Mouse (Mus musculus) small intestine, adult 2 months (tissue): ENCODE measurements around the gene Slc1a7. TPM values are rescaled to one million over a fixed set of nuclear protein-coding genes. Genes with fewer than 3 reads are reported as not detected.

Experiments
- H3K27ac ChIP-seq: fragments of 200-500 bp; 2 replicates; pipeline ENCODE4 v1.5.1; 2012; ENCODE audit warnings: low read depth, low read length, control low read depth, inconsistent platforms; ENCODE audit not compliant: insufficient read depth
- H3K27me3 ChIP-seq: fragments of 200-500 bp; 2 replicates; pipeline ENCODE4 v1.6.1; 2012; ENCODE audit warnings: mild to moderate bottlenecking, moderate library complexity, low read length, inconsistent platforms; ENCODE audit not compliant: control insufficient read depth, insufficient read depth
- H3K36me3 ChIP-seq: fragments of 200-500 bp; 2 replicates; pipeline ENCODE4 v1.6.1; 2012; ENCODE audit warnings: mild to moderate bottlenecking, low read length, control low read depth, inconsistent platforms; ENCODE audit not compliant: control insufficient read depth, insufficient read depth
- H3K4me1 ChIP-seq: fragments of 200-500 bp; 2 replicates; pipeline ENCODE4 v1.6.1; 2012; ENCODE audit warnings: low read length, inconsistent platforms, mixed read lengths; ENCODE audit not compliant: control insufficient read depth, insufficient read depth, insufficient read length
- H3K4me3 ChIP-seq: fragments of 200-500 bp; 2 replicates; pipeline ENCODE4 v1.5.1; 2012; ENCODE audit warnings: low read depth, mild to moderate bottlenecking, control low read depth, inconsistent platforms, low read length, moderate library complexity
- CTCF ChIP-seq: fragments of 200-500 bp; IDR thresholded peaks from 2 replicates; pipeline ENCODE4 v1.5.1; 2012; ENCODE audit warnings: low read depth, mild to moderate bottlenecking, control low read depth, inconsistent platforms, low read length, moderate library complexity, mixed read lengths; ENCODE audit not compliant: insufficient replicate concordance, insufficient read length; ENCODE audit errors: extremely low read depth
- POLR2A ChIP-seq: fragments of 200-500 bp; IDR thresholded peaks from 2 replicates; pipeline ENCODE4 v1.6.1; 2012; ENCODE audit warnings: low read depth, mild to moderate bottlenecking, control low read depth, inconsistent platforms, low read length, moderate library complexity
- WGBS: fragments of 180-500 bp; shearing (Covaris S2); methylation state at CpG from one replicate; pipeline ENCODE4 v1.1.7; 2018; 5-methylcytosine and 5-hydroxymethylcytosine counted together
- polyA plus RNA-seq: library from polyadenylated mRNA; depleted of rRNA; stranded (reverse); fragments of >200 nt; gene quantifications from 2 replicates; pipeline ENCODE4 v1.2.3, GENCODE M21; 2012

Slc1a7 gene
- polyA plus RNA-seq, 1 experiment, result 0.16 TPM

DNA sequence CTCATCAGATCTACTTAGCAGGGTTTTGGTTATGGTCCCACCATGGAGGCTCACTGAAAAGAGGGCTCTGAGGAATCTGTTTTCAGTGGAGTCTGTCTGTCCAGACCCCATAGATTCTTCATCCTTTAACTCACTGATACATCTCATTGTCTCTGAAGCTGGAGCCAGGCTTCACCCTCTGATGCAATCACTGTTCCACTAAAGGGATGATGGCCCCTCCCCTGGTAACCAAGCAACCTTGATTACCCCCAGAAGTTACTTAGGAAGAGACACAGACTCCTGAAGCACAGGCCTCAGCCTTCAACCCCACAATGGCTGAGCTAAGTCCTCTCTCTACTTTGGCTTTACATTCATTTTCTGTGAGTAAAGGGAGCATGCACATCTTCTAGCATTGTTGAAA is 1.6 kb downstream of the Slc1a7 start:
- H3K4me3 ChIP-seq, result no peak overlapping the region
- H3K4me1 ChIP-seq, result no peaks in the 10 kb centered on the region
- no peak overlapping the region for H3K27ac ChIP-seq
- TF ChIP-seq CTCF, result no peak
- TF ChIP-seq POLR2A, result no peak
- H3K36me3 ChIP-seq, result no peaks in the 10 kb centered on the region
- no peaks in the 10 kb centered on the region for H3K27me3 ChIP-seq

DNA sequence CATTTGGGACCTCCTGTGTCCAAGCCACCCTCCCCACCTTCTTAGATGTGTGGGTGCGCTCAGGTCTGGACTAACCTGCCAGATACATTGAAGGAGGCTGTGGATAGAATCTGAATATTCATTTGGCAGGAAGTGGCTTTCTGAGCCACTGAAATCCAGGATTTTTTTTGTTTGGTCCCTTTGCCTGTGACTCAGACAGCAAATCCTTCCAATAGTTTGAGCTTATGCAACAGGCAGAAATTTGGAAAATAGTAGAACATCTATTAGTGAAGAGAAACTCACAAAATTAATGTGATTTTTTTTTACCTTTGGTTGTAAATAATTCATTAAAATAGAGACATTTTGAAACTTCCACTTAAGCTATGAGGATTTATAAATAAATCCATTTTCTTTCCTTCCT is 3.0 kb downstream of the Slc1a7 start:
- Histone ChIP-seq H3K27me3 (no peaks in the 10 kb centered on the region), H3K4me1 (no peaks in the 10 kb centered on the region), H3K36me3 (no peaks in the 10 kb centered on the region), H3K4me3 (no peak overlapping the region), H3K27ac (no peak overlapping the region)
- TF ChIP-seq POLR2A (no peak), CTCF (no peak)
- 93% methylated on average over 1 of the region's 1 CpGs for WGBS

DNA sequence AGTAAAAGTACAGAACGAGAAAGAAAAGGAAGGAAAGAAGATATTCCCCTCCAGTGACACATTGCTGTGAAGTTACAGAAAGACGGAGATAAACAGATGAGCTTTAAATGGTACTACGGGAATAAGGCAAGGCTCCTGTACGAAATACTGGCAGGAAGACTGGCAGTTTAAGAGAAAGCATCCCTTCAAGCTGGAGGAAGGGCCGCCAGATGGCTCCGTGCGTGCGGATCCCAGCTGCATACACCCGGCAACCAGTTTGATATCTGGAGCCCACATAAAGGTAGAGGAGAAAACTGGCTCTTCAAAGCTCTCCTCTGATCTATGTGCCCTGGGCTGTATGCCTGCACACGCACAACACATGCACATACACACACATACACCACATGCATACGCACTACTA is 6.4 kb downstream of the Slc1a7 start:
- TF ChIP-seq POLR2A (no peak), CTCF (no peak)
- 69% methylated on average over 11 of the region's 11 CpGs for WGBS

DNA sequence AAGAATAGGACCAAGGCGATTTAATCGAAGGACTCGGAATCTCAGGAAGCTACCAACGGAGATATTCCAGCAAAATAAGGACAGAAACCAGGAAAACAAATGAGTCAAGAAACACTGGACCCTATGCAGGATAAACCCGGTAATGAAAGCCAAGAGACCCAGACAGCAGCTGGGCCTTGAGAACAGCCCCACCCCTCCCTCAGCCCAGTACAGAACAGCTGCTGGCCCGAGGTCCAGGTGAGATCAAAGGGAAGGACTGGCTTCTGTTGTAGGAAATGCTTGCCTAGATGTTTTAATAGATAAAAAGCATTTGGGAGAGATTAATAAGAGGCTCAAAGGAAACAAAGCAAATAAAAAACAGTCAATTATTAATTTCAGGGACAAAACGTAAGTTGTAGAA is 6.9 kb downstream of the Slc1a7 start:
- no peak overlapping the region for H3K27ac ChIP-seq
- H3K4me1 ChIP-seq, result no peaks in the 10 kb centered on the region
- H3K27me3 ChIP-seq, result no peaks in the 10 kb centered on the region
- H3K4me3 ChIP-seq, result no peak overlapping the region
- no peaks in the 10 kb centered on the region for H3K36me3 ChIP-seq
- 33% methylated on average over 7 of the region's 7 CpGs for WGBS
- TF ChIP-seq CTCF, result no peak
- no peak for TF ChIP-seq POLR2A

More for the DNA sequence above, 6.4 kb downstream of the Slc1a7 start:
- H3K4me3 ChIP-seq, result no peak overlapping the region
- no peaks in the 10 kb centered on the region for H3K36me3 ChIP-seq
- H3K27me3 ChIP-seq, result no peaks in the 10 kb centered on the region
- H3K4me1 ChIP-seq, result no peaks in the 10 kb centered on the region
- no peak overlapping the region for H3K27ac ChIP-seq

DNA sequence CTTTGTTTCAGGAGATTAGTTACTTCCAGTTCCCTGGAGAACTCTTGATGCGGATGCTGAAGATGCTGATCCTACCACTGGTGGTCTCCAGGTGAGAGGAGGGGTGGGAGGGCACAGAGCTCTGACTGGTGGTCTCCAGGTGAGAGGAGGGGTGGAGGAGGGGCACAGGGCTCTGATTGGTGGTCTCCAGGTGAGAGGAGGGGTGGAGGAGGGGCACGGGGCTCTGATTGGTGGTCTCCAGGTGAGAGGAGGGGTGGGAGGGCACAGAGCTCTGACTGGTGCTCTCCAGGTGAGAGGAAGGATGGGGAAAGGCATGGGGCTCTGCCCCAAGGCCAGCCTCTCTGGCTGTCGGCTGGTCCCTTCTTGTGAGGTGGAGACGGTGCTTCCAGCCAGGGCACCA is 9.5 kb downstream of the Slc1a7 start:
- 71% methylated on average over 4 of the region's 4 CpGs for WGBS
- no peak for TF ChIP-seq POLR2A
- no peak for TF ChIP-seq CTCF

DNA sequence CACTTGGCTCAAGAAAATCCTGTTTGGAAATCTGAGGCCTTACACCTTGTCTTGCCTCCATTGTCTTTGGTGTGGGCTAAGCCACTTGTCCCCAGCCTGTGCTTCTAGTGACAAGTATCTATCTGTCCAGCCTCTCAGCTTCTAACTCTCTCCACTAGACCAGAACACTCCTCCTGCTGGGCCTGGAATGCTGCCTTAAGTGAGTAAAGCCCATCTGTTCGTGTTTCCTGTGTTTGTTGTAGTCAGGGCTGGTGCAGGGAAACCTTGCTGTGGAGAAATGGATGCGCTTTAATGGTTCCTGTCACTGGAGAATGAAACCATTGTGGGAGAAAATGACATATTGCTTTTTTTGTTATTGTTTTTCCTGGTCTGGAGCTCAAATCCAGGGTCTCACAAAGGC is 11.4 kb downstream of the Slc1a7 start:
- H3K36me3 ChIP-seq, result no peaks in the 10 kb centered on the region
- H3K27ac ChIP-seq, result no peak overlapping the region
- H3K4me1 ChIP-seq, result no peaks in the 10 kb centered on the region
- 49% methylated on average over 2 of the region's 2 CpGs for WGBS
- no peaks in the 10 kb centered on the region for H3K27me3 ChIP-seq
- TF ChIP-seq CTCF (no peak), POLR2A (no peak)
- H3K4me3 ChIP-seq, result no peak overlapping the region

More for the DNA sequence above, 9.5 kb downstream of the Slc1a7 start:
- no peaks in the 10 kb centered on the region for H3K36me3 ChIP-seq
- H3K4me3 ChIP-seq, result no peak overlapping the region
- no peaks in the 10 kb centered on the region for H3K27me3 ChIP-seq
- no peak overlapping the region for H3K27ac ChIP-seq
- no peaks in the 10 kb centered on the region for H3K4me1 ChIP-seq

DNA sequence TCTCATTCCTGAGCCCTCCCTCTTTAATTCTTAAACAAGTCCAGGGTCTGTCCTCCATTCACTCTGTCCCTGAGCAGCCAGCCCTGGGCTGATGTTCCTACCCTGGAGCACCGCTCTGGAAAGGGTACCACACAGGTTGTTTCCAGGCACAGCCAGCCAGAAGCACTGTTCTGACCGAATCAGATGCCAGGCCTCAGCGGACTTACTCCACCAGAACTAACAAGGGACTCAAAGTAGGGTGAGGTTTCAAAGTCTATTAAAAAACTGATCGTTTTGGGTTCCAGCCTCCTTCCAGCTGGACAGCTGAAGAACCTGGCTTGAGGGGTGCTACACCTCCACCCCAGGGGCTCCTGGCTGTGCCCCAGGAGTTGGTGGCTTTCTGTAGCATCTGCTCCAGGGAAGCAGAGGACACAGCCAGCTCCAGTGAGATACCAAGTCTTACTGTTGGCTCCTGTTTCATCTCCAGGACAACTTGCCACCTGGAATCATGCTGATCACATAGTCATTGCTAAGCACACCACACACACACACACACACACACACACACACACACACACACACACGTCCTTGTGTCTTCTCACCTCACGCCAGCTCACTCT is 12.0 kb downstream of the Slc1a7 start:
- Histone ChIP-seq H3K27me3 (no peaks in the 10 kb centered on the region), H3K36me3 (no peaks in the 10 kb centered on the region), H3K4me3 (no peak overlapping the region), H3K27ac (no peak overlapping the region), H3K4me1 (no peaks in the 10 kb centered on the region)
- WGBS, result 80% methylated on average over 6 of the region's 6 CpGs
- TF ChIP-seq POLR2A, result no peak
- TF ChIP-seq CTCF, result no peak
